Mouse (Mus musculus) ES-Bruce4 (cell line): ENCODE data around the gene Ctdspl. TPM values are rescaled to one million over a fixed set of nuclear protein-coding genes. Genes with fewer than 3 reads are reported as not detected.

Experiments
- H3K27ac ChIP-seq: 2 replicates; pipeline ENCODE4 v1.5.1; 2012; ENCODE audit warnings: low read length, inconsistent platforms; ENCODE audit not compliant: insufficient read depth
- H3K27me3 ChIP-seq: 2 replicates; pipeline ENCODE4 v1.6.1; 2012; ENCODE audit warnings: mild to moderate bottlenecking, low read length, inconsistent platforms; ENCODE audit not compliant: control insufficient read depth, poor library complexity, insufficient read depth, severe bottlenecking
- H3K36me3 ChIP-seq: 2 replicates; pipeline ENCODE4 v1.6.1; 2012; ENCODE audit warnings: inconsistent platforms, mild to moderate bottlenecking, low read length, moderate library complexity; ENCODE audit not compliant: control insufficient read depth, poor library complexity, insufficient read depth, severe bottlenecking
- H3K4me1 ChIP-seq: one replicate; pipeline ENCODE4 v1.8.1; 2011; ENCODE audit warnings: low read length; ENCODE audit not compliant: control insufficient read depth, insufficient read depth
- H3K4me3 ChIP-seq: 2 replicates; pipeline ENCODE4 v1.5.1; 2011; ENCODE audit warnings: low read depth, mild to moderate bottlenecking, low read length
- H3K9ac ChIP-seq: 2 replicates; pipeline ENCODE4 v1.6.1; 2012; ENCODE audit warnings: low read depth, mild to moderate bottlenecking, inconsistent platforms; ENCODE audit not compliant: poor library complexity, severe bottlenecking
- H3K9me3 ChIP-seq: replicated peaks from 2 replicates; pipeline ENCODE4 v1.6.1; 2012; ENCODE audit warnings: mild to moderate bottlenecking, low read length, inconsistent platforms; ENCODE audit not compliant: control insufficient read depth, poor library complexity, insufficient read depth, severe bottlenecking
- EP300 ChIP-seq: IDR thresholded peaks from 2 replicates; pipeline ENCODE4 v1.6.1; 2011; ENCODE audit warnings: low read depth, low read length; ENCODE audit not compliant: insufficient read depth
- POLR2A ChIP-seq: IDR thresholded peaks from one replicate; pipeline ENCODE4 v1.8.1; 2011; ENCODE audit warnings: low read length; ENCODE audit not compliant: insufficient read depth
- polyA plus RNA-seq: library from polyadenylated mRNA; stranded (reverse); fragments of >200 nt; gene quantifications from 2 replicates; pipeline ENCODE4 v1.2.4, GENCODE M21; 2011; ENCODE audit warnings: low read depth; ENCODE audit not compliant: missing spikeins, insufficient read depth, insufficient read length

Ctdspl gene
- polyA plus RNA-seq, 1 experiment: 20.2 TPM

- Histone ChIP-seq H3K36me3 (no peaks in the 10 kb centered on the region), H3K4me1 (peaks cover 16% of the 10 kb centered on the region), H3K27me3 (no peaks in the 10 kb centered on the region), H3K9ac (peak overlapping the region; percentile 40), H3K27ac (no peak overlapping the region), H3K4me3 (peak overlapping the region; percentile 64), H3K9me3 (no peaks in the 10 kb centered on the region)
- TF ChIP-seq POLR2A (no peak), EP300 (no peak)
Measured at GRCm38 (mm10) chr9:119092473-119093418, 166.5 kb downstream of the Ctdspl start.

Other genes starting within 250 kb of the Ctdspl start
- 37.0 and 40.0 TPM in 2 replicates for gene Vill, start 126.3 kb downstream of the Ctdspl start, polyA plus RNA-seq
- 22.0 and 23.2 TPM in 2 replicates for gene Plcd1, start 167.0 kb downstream of the Ctdspl start, polyA plus RNA-seq
- gene Dlec1, start 176.0 kb downstream of the Ctdspl start, polyA plus RNA-seq: 2.4 and 2.5 TPM in 2 replicates
- 0.78 and 2.1 TPM in 2 replicates for gene Acaa1b, start 230.6 kb downstream of the Ctdspl start, polyA plus RNA-seq
- not detected in 2 replicates for gene Gm47289, start 232.7 kb downstream of the Ctdspl start, polyA plus RNA-seq